Mouse (Mus musculus): Measurements from ENCODE around the gene Polr1d. TPM values are rescaled to one million over a fixed set of nuclear protein-coding genes. Genes with fewer than 3 reads are reported as not detected.
A peak's percentile ranks its signal among the peaks of the same experiment; 100 is the strongest.

Gene Polr1d
- polyA plus RNA-seq, 1 experiment = 85.0 TPM

- TF ChIP-seq CTCF (IDR thresholded peaks at IDR 0.05; ENCODE audit: borderline replicate concordance, insufficient read depth, low read depth, low read length) (no peak), POLR2A (IDR thresholded peaks at IDR 0.05; ENCODE audit: borderline replicate concordance, insufficient read depth, low read length) (no peak)
- peaks cover 53% of the 10 kb centered on the region for H3K4me1 ChIP-seq (ENCODE audit: control insufficient read depth, insufficient read depth, low read length)
- no peaks in the 10 kb centered on the region for H3K27me3 ChIP-seq (ENCODE audit: control insufficient read depth, insufficient read depth, low read length)
- WGBS = 73% methylated on average over 5 of the region's 5 CpGs
- no peak overlapping the region for H3K4me3 ChIP-seq (replicated peaks; ENCODE audit: insufficient read depth, low read depth, low read length)
- no peak for DNase-seq
- no peak overlapping the region for H3K27ac ChIP-seq (ENCODE audit: insufficient read depth, low read length)
These were observed 37.5 kb upstream of the Polr1d start for GRCm38 (mm10) chr5:147039394-147039793.

- WGBS = 60% methylated on average over 40 of the region's 40 CpGs
- H3K4me1 ChIP-seq (ENCODE audit: control insufficient read depth, insufficient read depth, low read length) = peaks cover 58% of the 10 kb centered on the region
- H3K27me3 ChIP-seq (ENCODE audit: control insufficient read depth, insufficient read depth, low read length) = no peaks in the 10 kb centered on the region
- TF ChIP-seq POLR2A (IDR thresholded peaks at IDR 0.05; ENCODE audit: borderline replicate concordance, insufficient read depth, low read length) (no peak), CTCF (IDR thresholded peaks at IDR 0.05; ENCODE audit: borderline replicate concordance, insufficient read depth, low read depth, low read length) (no peak)
- peak in 1 of 2 experiments; percentile 54 for DNase-seq
- no peak overlapping the region for H3K27ac ChIP-seq (ENCODE audit: insufficient read depth, low read length)
- no peak overlapping the region for H3K4me3 ChIP-seq (replicated peaks; ENCODE audit: insufficient read depth, low read depth, low read length)
These were observed 34.6 kb upstream of the Polr1d start for GRCm38 (mm10) chr5:147041965-147042937.

- no peak overlapping the region for H3K27ac ChIP-seq (ENCODE audit: insufficient read depth, low read length)
- H3K27me3 ChIP-seq (ENCODE audit: control insufficient read depth, insufficient read depth, low read length) = no peaks in the 10 kb centered on the region
- peaks cover 49% of the 10 kb centered on the region for H3K4me1 ChIP-seq (ENCODE audit: control insufficient read depth, insufficient read depth, low read length)
- DNase-seq = no peak
- 42% methylated on average over 15 of the region's 15 CpGs for WGBS
- TF ChIP-seq POLR2A (IDR thresholded peaks at IDR 0.05; ENCODE audit: borderline replicate concordance, insufficient read depth, low read length) (no peak), CTCF (IDR thresholded peaks at IDR 0.05; ENCODE audit: borderline replicate concordance, insufficient read depth, low read depth, low read length) (no peak)
- no peak overlapping the region for H3K4me3 ChIP-seq (replicated peaks; ENCODE audit: insufficient read depth, low read depth, low read length)
These were observed 33.5 kb upstream of the Polr1d start for GRCm38 (mm10) chr5:147043240-147043844.

GRCm38 (mm10) chr5:147045311-147045710, 31.5 kb upstream of the Polr1d start:
- TF ChIP-seq POLR2A (IDR thresholded peaks at IDR 0.05; ENCODE audit: borderline replicate concordance, insufficient read depth, low read length) = no peak
- TF ChIP-seq CTCF (IDR thresholded peaks at IDR 0.05; ENCODE audit: borderline replicate concordance, insufficient read depth, low read depth, low read length) = no peak
- WGBS = 68% methylated on average over 10 of the region's 11 CpGs
- no peaks in the 10 kb centered on the region for H3K27me3 ChIP-seq (ENCODE audit: control insufficient read depth, insufficient read depth, low read length)
- DNase-seq = no peak
- peaks cover 42% of the 10 kb centered on the region for H3K4me1 ChIP-seq (ENCODE audit: control insufficient read depth, insufficient read depth, low read length)
- H3K27ac ChIP-seq (ENCODE audit: insufficient read depth, low read length) = no peak overlapping the region
- H3K4me3 ChIP-seq (replicated peaks; ENCODE audit: insufficient read depth, low read depth, low read length) = no peak overlapping the region

GRCm38 (mm10) chr5:147045929-147046328, 30.9 kb upstream of the Polr1d start:
- H3K4me3 ChIP-seq (replicated peaks; ENCODE audit: insufficient read depth, low read depth, low read length) = no peak overlapping the region
- WGBS = 30% methylated on average over 11 of the region's 11 CpGs
- no peak for DNase-seq
- no peak for TF ChIP-seq CTCF (IDR thresholded peaks at IDR 0.05; ENCODE audit: borderline replicate concordance, insufficient read depth, low read depth, low read length)
- TF ChIP-seq POLR2A (IDR thresholded peaks at IDR 0.05; ENCODE audit: borderline replicate concordance, insufficient read depth, low read length) = no peak
- H3K27me3 ChIP-seq (ENCODE audit: control insufficient read depth, insufficient read depth, low read length) = no peaks in the 10 kb centered on the region
- H3K27ac ChIP-seq (ENCODE audit: insufficient read depth, low read length) = peak overlapping the region; percentile 66
- H3K4me1 ChIP-seq (ENCODE audit: control insufficient read depth, insufficient read depth, low read length) = peaks cover 42% of the 10 kb centered on the region

GRCm38 (mm10) chr5:147049544-147050209, 27.2 kb upstream of the Polr1d start:
- DNase-seq = no peak
- no peak overlapping the region for H3K27ac ChIP-seq (ENCODE audit: insufficient read depth, low read length)
- H3K4me1 ChIP-seq (ENCODE audit: control insufficient read depth, insufficient read depth, low read length) = peaks cover 38% of the 10 kb centered on the region
- no peak overlapping the region for H3K4me3 ChIP-seq (replicated peaks; ENCODE audit: insufficient read depth, low read depth, low read length)
- H3K27me3 ChIP-seq (ENCODE audit: control insufficient read depth, insufficient read depth, low read length) = no peaks in the 10 kb centered on the region
- 91% methylated on average over 19 of the region's 19 CpGs for WGBS
- TF ChIP-seq POLR2A (IDR thresholded peaks at IDR 0.05; ENCODE audit: borderline replicate concordance, insufficient read depth, low read length) (no peak), CTCF (IDR thresholded peaks at IDR 0.05; ENCODE audit: borderline replicate concordance, insufficient read depth, low read depth, low read length) (no peak)

GRCm38 (mm10) chr5:147050816-147051499, 25.9 kb upstream of the Polr1d start:
- Histone ChIP-seq H3K4me1 (ENCODE audit: control insufficient read depth, insufficient read depth, low read length) (peaks cover 35% of the 10 kb centered on the region), H3K27me3 (ENCODE audit: control insufficient read depth, insufficient read depth, low read length) (no peaks in the 10 kb centered on the region), H3K4me3 (replicated peaks; ENCODE audit: insufficient read depth, low read depth, low read length) (no peak overlapping the region), H3K27ac (ENCODE audit: insufficient read depth, low read length) (peak overlapping the region; percentile 61)
- no peak for DNase-seq
- WGBS = 73% methylated on average over 13 of the region's 13 CpGs
- TF ChIP-seq POLR2A (IDR thresholded peaks at IDR 0.05; ENCODE audit: borderline replicate concordance, insufficient read depth, low read length) (no peak), CTCF (IDR thresholded peaks at IDR 0.05; ENCODE audit: borderline replicate concordance, insufficient read depth, low read depth, low read length) (no peak)
